Mouse (Mus musculus) mouse trophoblast stem cell (cell line): ENCODE measurements around the gene Olfr484.
"Not testable (repeated sequence)": the region's sequence is repeated elsewhere in the genome, so short reads cannot be mapped to it uniquely, and the experiment has no call there.

Experiments
- in situ Hi-C, 2 experiments: fragments of 300-500 bp; cut with MseI, MboI; formaldehyde crosslinking; loops; 2 replicates in 1 of 2; 3 replicates in 1 of 2; pipeline ENCODE4 v1.15.1; 2025

Olfr484 gene

DNA sequence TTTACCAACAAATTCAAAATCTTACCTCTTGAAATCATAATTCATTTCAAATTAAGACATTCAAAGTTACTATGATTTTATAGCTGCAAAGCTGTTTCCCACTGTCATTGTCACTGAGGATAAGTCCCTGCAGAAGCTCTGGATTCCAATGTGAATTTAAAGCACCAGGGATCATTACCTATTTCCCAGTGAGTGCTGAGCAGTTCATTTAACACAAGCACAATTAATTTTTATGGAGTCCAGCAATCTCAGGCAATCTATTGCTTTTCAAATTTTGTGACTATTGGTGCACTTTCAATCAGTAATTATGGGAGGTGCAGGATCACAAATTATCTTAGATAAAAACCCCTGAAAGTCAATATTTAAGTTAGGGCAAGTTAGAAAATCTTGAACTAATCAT, at the start of gene Olfr484:
Olfr484 (minus strand) TSS at position 101 of the 400 bp plus-strand sequence.
- in situ Hi-C loops = no loop called here

DNA sequence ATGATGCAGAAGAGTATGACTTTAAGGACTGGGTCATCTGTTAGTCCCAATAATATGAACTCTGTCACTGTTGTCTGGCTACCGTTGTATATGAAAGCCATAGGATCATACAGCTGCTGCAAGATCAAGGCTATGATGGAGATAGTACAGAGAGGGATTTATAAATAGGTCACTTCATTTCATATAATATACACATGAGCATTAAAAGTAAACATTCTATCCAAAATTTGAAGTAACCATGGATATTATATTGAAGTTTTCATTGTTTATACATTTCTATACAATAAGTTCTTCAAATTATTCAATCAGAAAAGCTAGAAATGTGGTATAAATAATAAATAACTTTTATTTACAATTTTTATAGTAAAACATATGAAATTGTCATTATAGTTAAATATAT, 45.4 kb upstream of the Olfr484 start, which contains the start of gene Olfr486:
Olfr486 (minus strand) TSS at position 101 of the 400 bp plus-strand sequence.
- in situ Hi-C loops = not testable (repeated sequence)

DNA sequence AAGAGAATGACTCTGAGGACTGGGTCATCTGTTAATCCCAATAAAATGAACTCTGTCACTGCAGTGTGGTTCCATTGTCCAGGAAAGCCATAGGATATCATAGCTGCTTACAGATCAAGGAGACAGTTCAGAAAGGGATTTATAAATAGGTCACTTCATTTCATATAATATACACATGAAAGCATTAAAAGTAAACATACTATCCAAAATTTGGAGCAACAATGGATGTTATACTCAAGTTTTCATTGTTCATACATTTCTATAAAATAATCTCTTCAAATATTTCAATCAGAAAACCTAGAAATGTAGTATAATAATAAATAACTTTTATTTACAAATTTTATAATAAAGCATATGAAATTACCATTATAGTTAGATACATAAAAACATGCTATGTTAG, 32.5 kb upstream of the Olfr484 start, which contains the start of gene Olfr485:
Olfr485 (minus strand) TSS at position 101 of the 400 bp plus-strand sequence.
- in situ Hi-C loops = no loop called here

DNA sequence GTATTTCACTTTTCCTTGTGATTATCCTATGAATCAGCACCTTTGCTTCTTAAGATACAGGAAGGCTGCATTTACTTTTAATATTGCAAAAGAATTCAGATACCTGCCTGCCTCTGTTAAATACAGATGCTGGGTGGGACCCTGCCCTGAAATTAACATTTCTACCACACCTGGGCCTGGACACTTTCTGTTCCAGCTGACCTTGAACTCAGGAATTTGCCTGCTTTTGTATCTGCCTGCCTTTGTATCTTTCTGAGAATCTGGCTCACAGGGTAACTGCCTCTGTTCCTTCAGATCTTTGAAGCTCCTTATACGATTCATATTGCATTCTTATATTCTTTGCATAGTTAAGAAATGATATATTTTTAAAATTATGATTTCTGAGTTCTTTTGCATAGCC, 5.8 kb downstream of the Olfr484 start:
- in situ Hi-C loops = no loop called here

DNA sequence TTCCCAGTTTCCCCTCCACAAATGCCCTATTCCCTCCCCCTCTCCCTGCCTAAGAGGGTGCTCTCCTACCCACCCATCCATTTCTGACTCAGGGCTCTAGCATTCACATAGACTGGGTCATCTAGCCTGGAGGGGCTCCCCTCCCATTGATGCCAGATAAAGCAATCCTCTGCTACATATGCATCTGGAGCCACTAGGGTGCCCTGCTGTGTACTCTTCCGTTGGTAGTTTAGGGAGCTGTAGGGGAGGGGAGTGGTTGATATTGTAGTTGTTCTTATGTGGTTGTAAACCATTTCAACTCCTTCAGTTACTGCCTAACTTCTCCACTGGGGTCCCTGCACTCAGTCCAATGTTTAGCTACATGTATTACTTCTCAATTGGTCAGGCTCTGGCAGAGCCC, 6.6 kb downstream of the Olfr484 start:
- in situ Hi-C loops = no loop called here

DNA sequence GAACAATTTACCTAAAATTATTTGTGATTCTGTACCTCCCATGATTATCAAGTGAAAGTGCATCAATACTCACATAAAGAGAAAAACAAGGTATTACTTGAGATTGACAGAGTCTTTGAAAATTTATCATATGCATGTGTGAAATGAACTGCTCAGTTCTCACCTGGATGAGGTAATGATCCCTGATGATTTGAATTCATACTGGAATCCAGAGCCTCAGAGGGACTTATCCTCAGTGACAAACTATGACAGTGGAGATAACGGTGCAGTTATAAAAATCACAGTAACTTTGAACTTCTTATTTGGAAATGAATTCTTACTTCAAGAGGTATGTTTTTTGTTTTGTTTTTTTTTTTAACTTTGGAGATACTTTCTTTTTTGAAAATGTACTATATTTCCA, 26.7 kb downstream of the Olfr484 start, which contains the start of gene Olfr483:
Olfr483 (plus strand) TSS at position 301 of the 400 bp plus-strand sequence.
- in situ Hi-C loops = no loop called here

DNA sequence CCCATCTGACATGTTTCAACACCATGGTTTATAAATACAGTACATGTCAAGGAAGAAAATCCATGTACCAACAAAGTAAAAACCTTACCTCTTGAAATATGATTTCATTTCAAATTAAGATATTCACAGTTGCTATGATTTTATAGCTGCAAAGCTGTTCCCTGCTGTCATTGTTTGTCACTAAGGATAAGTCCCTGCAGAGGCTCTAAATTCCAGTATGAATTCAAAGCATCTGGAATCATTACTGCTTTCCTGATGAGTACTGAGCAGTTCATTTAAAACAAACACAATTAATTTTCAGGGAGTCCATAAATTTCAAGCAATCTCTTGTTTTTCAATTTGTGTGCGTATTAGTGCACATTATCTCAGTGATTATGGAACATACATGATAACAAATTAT, 29.8 kb downstream of the Olfr484 start, which contains the start of gene Olfr482:
Olfr482 (minus strand) TSS at position 101 of the 400 bp plus-strand sequence.
- in situ Hi-C loops = no loop called here

DNA sequence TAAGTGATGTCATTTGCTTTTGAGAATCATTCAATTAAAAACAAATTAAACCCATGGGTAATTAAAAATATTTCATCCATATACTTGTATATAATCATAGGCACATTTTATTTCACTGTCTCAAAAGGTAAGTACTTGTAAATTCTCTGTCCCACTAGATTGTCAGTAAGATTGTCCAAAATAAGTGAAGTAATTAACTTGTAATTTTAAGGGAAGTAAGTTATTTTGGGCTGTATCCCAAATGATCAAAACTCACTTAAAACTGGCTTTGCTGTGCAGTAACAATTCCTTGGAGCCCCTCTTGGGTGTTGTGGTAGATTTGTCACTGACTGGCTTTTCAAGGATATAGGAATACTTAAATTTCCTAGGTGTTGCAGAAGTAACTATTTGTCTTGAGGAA, 47.7 kb downstream of the Olfr484 start, which contains the start of gene Olfr481:
Olfr481 (plus strand) TSS at position 301 of the 400 bp plus-strand sequence.
- in situ Hi-C loops = no loop called here
